Mouse (Mus musculus): ENCODE results near the gene Pik3c2g. TPM values are rescaled to one million over a fixed set of nuclear protein-coding genes. Genes with fewer than 3 reads are reported as not detected.

Pik3c2g gene
- polyA plus RNA-seq, 1 experiment from 2014 or later: 0.22 TPM

GRCm38 (mm10) chr6:139882076-139882475 is 295.1 kb downstream of the Pik3c2g start:
- no peak overlapping the region for H3K27ac ChIP-seq (ENCODE audit: low read depth, low read length)
- no peaks in the 10 kb centered on the region for H3K27me3 ChIP-seq (replicated peaks; ENCODE audit: control insufficient read depth, insufficient read depth, low read length)
- H3K9ac ChIP-seq (ENCODE audit: low read depth, low read length): no peak overlapping the region
- no peak overlapping the region for H3K4me2 ChIP-seq (replicated peaks; ENCODE audit: low read depth)
- no peak for TF ChIP-seq CTCF (IDR thresholded peaks at IDR 0.05; ENCODE audit: low read depth)
- no peaks in the 10 kb centered on the region for H3K36me3 ChIP-seq (ENCODE audit: control insufficient read depth, insufficient read depth)
- no peak for ATAC-seq
- no peaks in the 10 kb centered on the region for H3K4me1 ChIP-seq (replicated peaks; ENCODE audit: control insufficient read depth, insufficient read depth, low read length)
- 69% methylated on average over 2 of the region's 2 CpGs for WGBS
- H3K4me3 ChIP-seq (ENCODE audit: low read depth, low read length): no peak overlapping the region
- no peaks in the 10 kb centered on the region for H3K9me3 ChIP-seq (ENCODE audit: control insufficient read depth)

- H3K27ac ChIP-seq (ENCODE audit: low read depth, low read length): no peak overlapping the region
- H3K4me3 ChIP-seq (ENCODE audit: low read depth, low read length): no peak overlapping the region
These were observed 300.2 kb downstream of the Pik3c2g start for GRCm38 (mm10) chr6:139887175-139887574.

GRCm38 (mm10) chr6:139895637-139896036 is 308.6 kb downstream of the Pik3c2g start:
- Histone ChIP-seq H3K27ac (ENCODE audit: low read depth, low read length) (no peak overlapping the region), H3K36me3 (ENCODE audit: control insufficient read depth, insufficient read depth) (no peaks in the 10 kb centered on the region), H3K9ac (ENCODE audit: low read depth, low read length) (no peak overlapping the region), H3K4me3 (ENCODE audit: low read depth, low read length) (no peak overlapping the region), H3K4me1 (replicated peaks; ENCODE audit: control insufficient read depth, insufficient read depth, low read length) (no peaks in the 10 kb centered on the region), H3K4me2 (replicated peaks; ENCODE audit: low read depth) (no peak overlapping the region), H3K9me3 (ENCODE audit: control insufficient read depth) (no peaks in the 10 kb centered on the region), H3K27me3 (replicated peaks; ENCODE audit: control insufficient read depth, insufficient read depth, low read length) (no peaks in the 10 kb centered on the region)
- ATAC-seq: no peak
- 40% methylated on average over 2 of the region's 2 CpGs for WGBS
- no peak for TF ChIP-seq CTCF (IDR thresholded peaks at IDR 0.05; ENCODE audit: low read depth)

More at GRCm38 (mm10) chr6:139887175-139887574, 300.2 kb downstream of the Pik3c2g start:
- Histone ChIP-seq H3K36me3 (ENCODE audit: control insufficient read depth, insufficient read depth) (no peaks in the 10 kb centered on the region), H3K4me2 (replicated peaks; ENCODE audit: low read depth) (no peak overlapping the region), H3K9me3 (ENCODE audit: control insufficient read depth) (no peaks in the 10 kb centered on the region), H3K4me1 (replicated peaks; ENCODE audit: control insufficient read depth, insufficient read depth, low read length) (no peaks in the 10 kb centered on the region), H3K9ac (ENCODE audit: low read depth, low read length) (no peak overlapping the region), H3K27me3 (replicated peaks; ENCODE audit: control insufficient read depth, insufficient read depth, low read length) (no peaks in the 10 kb centered on the region)
- ATAC-seq: no peak
- TF ChIP-seq CTCF (IDR thresholded peaks at IDR 0.05; ENCODE audit: low read depth): no peak

- TF ChIP-seq CTCF (IDR thresholded peaks at IDR 0.05; ENCODE audit: low read depth): no peak
- H3K9ac ChIP-seq (ENCODE audit: low read depth, low read length): no peak overlapping the region
- H3K4me3 ChIP-seq (ENCODE audit: low read depth, low read length): no peak overlapping the region
- 76% methylated on average over 8 of the region's 8 CpGs for WGBS
- no peak overlapping the region for H3K4me2 ChIP-seq (replicated peaks; ENCODE audit: low read depth)
- no peak for ATAC-seq
- no peak overlapping the region for H3K27ac ChIP-seq (ENCODE audit: low read depth, low read length)
- no peaks in the 10 kb centered on the region for H3K4me1 ChIP-seq (replicated peaks; ENCODE audit: control insufficient read depth, insufficient read depth, low read length)
- H3K9me3 ChIP-seq (ENCODE audit: control insufficient read depth): no peaks in the 10 kb centered on the region
- H3K36me3 ChIP-seq (ENCODE audit: control insufficient read depth, insufficient read depth): no peaks in the 10 kb centered on the region
- no peaks in the 10 kb centered on the region for H3K27me3 ChIP-seq (replicated peaks; ENCODE audit: control insufficient read depth, insufficient read depth, low read length)
These were observed 312.7 kb downstream of the Pik3c2g start for GRCm38 (mm10) chr6:139899630-139900151.

- no peak for TF ChIP-seq CTCF (IDR thresholded peaks at IDR 0.05; ENCODE audit: low read depth)
- H3K27me3 ChIP-seq (replicated peaks; ENCODE audit: control insufficient read depth, insufficient read depth, low read length): no peaks in the 10 kb centered on the region
- H3K27ac ChIP-seq (ENCODE audit: low read depth, low read length): no peak overlapping the region
- no peak overlapping the region for H3K4me3 ChIP-seq (ENCODE audit: low read depth, low read length)
- no peaks in the 10 kb centered on the region for H3K9me3 ChIP-seq (ENCODE audit: control insufficient read depth)
- no peaks in the 10 kb centered on the region for H3K4me1 ChIP-seq (replicated peaks; ENCODE audit: control insufficient read depth, insufficient read depth, low read length)
- no peak overlapping the region for H3K4me2 ChIP-seq (replicated peaks; ENCODE audit: low read depth)
- WGBS: 72% methylated on average over 4 of the region's 4 CpGs
- H3K9ac ChIP-seq (ENCODE audit: low read depth, low read length): no peak overlapping the region
- ATAC-seq: no peak
- H3K36me3 ChIP-seq (ENCODE audit: control insufficient read depth, insufficient read depth): no peaks in the 10 kb centered on the region
These were observed 314.8 kb downstream of the Pik3c2g start for GRCm38 (mm10) chr6:139901801-139902200.

GRCm38 (mm10) chr6:139907138-139907537 is 320.1 kb downstream of the Pik3c2g start:
- 61% methylated on average over 4 of the region's 4 CpGs for WGBS
- TF ChIP-seq CTCF (IDR thresholded peaks at IDR 0.05; ENCODE audit: low read depth): no peak
- H3K9me3 ChIP-seq (ENCODE audit: control insufficient read depth): no peaks in the 10 kb centered on the region

More at GRCm38 (mm10) chr6:139907138-139907537, 320.1 kb downstream of the Pik3c2g start:
- ATAC-seq: no peak
- Histone ChIP-seq H3K4me1 (replicated peaks; ENCODE audit: control insufficient read depth, insufficient read depth, low read length) (no peaks in the 10 kb centered on the region), H3K27me3 (replicated peaks; ENCODE audit: control insufficient read depth, insufficient read depth, low read length) (no peaks in the 10 kb centered on the region), H3K9ac (ENCODE audit: low read depth, low read length) (no peak overlapping the region), H3K4me2 (replicated peaks; ENCODE audit: low read depth) (no peak overlapping the region), H3K27ac (ENCODE audit: low read depth, low read length) (no peak overlapping the region), H3K36me3 (ENCODE audit: control insufficient read depth, insufficient read depth) (no peaks in the 10 kb centered on the region), H3K4me3 (ENCODE audit: low read depth, low read length) (no peak overlapping the region)
